Mouse (Mus musculus): Measurements from ENCODE around the gene Sh2d4b.

DNA sequence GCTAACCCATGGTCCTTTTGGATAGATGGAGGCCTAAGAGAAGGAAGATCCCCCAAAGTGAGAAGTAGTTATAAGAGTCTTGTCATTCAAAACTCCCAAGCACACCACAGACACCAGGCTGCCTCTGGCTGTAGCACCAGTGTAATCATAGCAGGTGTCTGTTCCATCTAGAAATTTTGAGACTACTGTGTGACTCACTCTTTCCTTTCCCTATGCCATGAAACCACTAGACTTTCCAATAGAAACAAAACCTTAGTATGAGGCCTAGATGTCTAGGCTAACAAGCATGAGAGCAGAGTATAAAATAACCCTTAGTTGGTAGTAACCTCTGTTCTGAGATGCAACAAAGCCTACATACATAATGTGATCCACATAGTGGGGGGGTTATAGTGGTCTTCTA, 55.7 kb downstream of the Sh2d4b start:
- TF ChIP-seq CTCF (IDR thresholded peaks at IDR 0.05; ENCODE audit: borderline replicate concordance, control insufficient read depth, extremely low read depth, insufficient read depth, low read length, poor library complexity) (no peak), POLR2A (IDR thresholded peaks at IDR 0.05; ENCODE audit: control insufficient read depth, extremely low read depth, insufficient read depth, low read length, poor library complexity) (no peak)
